Mouse (Mus musculus) kidney, postnatal 0 days (tissue): ENCODE measurements around the gene Lrrc29. TPM values are rescaled to one million over a fixed set of nuclear protein-coding genes. Genes with fewer than 3 reads are reported as not detected.
A peak's percentile ranks its signal among the peaks of the same experiment; 100 is the strongest.

Source experiments
- ATAC-seq: fragments of 200-750 bp; cut with Nextera tagmentation; replicated peaks from 2 replicates; pipeline ENCODE4 v1.8.0; 2017; ENCODE audit warnings: low read depth, moderate number of reproducible peaks, moderate TSS enrichment, moderate library complexity; ENCODE audit not compliant: low FRiP score
- DNase-seq: peaks from one replicate; pipeline ENCODE4 v3.0.0-alpha.2; 2016; ENCODE audit warnings: low spot score
- H3K27ac ChIP-seq: fragments of 300-500 bp; sonication (generic); 2 replicates; pipeline ENCODE4 v1.5.1; 2014; ENCODE audit warnings: mild to moderate bottlenecking
- H3K27me3 ChIP-seq: fragments of 300-500 bp; sonication (generic); 2 replicates; pipeline ENCODE4 v1.6.1; 2014; ENCODE audit warnings: low read length, mixed read lengths; ENCODE audit not compliant: insufficient read depth
- H3K36me3 ChIP-seq: fragments of 300-500 bp; sonication (generic); 2 replicates; pipeline ENCODE4 v1.6.1; 2014; ENCODE audit warnings: low read length, mixed read lengths; ENCODE audit not compliant: insufficient read depth
- H3K4me1 ChIP-seq: fragments of 300-500 bp; sonication (generic); replicated peaks from 2 replicates; pipeline ENCODE4 v1.6.1; 2014; ENCODE audit warnings: antibody characterized with exemption, low read length, mixed read lengths; ENCODE audit not compliant: insufficient read depth
- H3K4me2 ChIP-seq: fragments of 300-500 bp; sonication (generic); 2 replicates; pipeline ENCODE4 v1.6.1; 2014; ENCODE audit warnings: mild to moderate bottlenecking, low read length, moderate library complexity, mixed read lengths
- H3K4me3 ChIP-seq: fragments of 300-500 bp; sonication (generic); replicated peaks from 2 replicates; pipeline ENCODE4 v1.5.1; 2014; ENCODE audit warnings: low read depth, low read length
- H3K9ac ChIP-seq: fragments of 300-500 bp; sonication (generic); 2 replicates; pipeline ENCODE4 v1.6.1; 2014; ENCODE audit warnings: low read depth, low read length
- H3K9me3 ChIP-seq: fragments of 300-500 bp; sonication (generic); replicated peaks from 2 replicates; pipeline ENCODE4 v1.6.1; 2016; ENCODE audit warnings: low read length, inconsistent platforms, mixed read lengths
- CTCF ChIP-seq: IDR thresholded peaks from 2 replicates; pipeline ENCODE4 v1.5.1; 2016; ENCODE audit warnings: antibody characterized with exemption, low read depth, mild to moderate bottlenecking, moderate library complexity
- WGBS: fragments of 180-500 bp; shearing (Covaris S2); extraction: QIAGEN DNeasy Blood & Tissue Kit; methylation state at CpG from one replicate; pipeline ENCODE4 v1.1.7; 2014; 5-methylcytosine and 5-hydroxymethylcytosine counted together
- polyA plus RNA-seq: library from polyadenylated mRNA; unstranded; fragments of >200 nt; fragmentation: Nextera tagmentation; extraction: Ambion mirVana; gene quantifications from 2 replicates; pipeline ENCODE4 v1.2.1, GENCODE M21; 2015

The Lrrc29 gene
- polyA plus RNA-seq, 1 experiment from 2014 or later: 5.2 TPM

- DNase-seq (peak; percentile 87), ATAC-seq (no peak; the same call in 1 of the 2 replicates)
- H3K27ac ChIP-seq: no peak overlapping the region
- H3K36me3 ChIP-seq: no peaks in the 10 kb centered on the region
- H3K4me1 ChIP-seq: peaks cover 9% of the 10 kb centered on the region; the same call in 1 of the 2 replicates
- peak; percentile 74 for TF ChIP-seq CTCF
- no peak overlapping the region for H3K4me3 ChIP-seq
- no peaks in the 10 kb centered on the region for H3K27me3 ChIP-seq
- H3K9ac ChIP-seq: no peak overlapping the region
- 0 out of 2 replicates have a peak overlapping the region, but pooled peaks have one; percentile 12 for H3K4me2 ChIP-seq
- 32% methylated on average over 4 of the region's 4 CpGs for WGBS
- no peaks in the 10 kb centered on the region for H3K9me3 ChIP-seq
These were observed 33.6 kb upstream of the Lrrc29 start for GRCm38 (mm10) chr8:105359646-105360045.

DNA sequence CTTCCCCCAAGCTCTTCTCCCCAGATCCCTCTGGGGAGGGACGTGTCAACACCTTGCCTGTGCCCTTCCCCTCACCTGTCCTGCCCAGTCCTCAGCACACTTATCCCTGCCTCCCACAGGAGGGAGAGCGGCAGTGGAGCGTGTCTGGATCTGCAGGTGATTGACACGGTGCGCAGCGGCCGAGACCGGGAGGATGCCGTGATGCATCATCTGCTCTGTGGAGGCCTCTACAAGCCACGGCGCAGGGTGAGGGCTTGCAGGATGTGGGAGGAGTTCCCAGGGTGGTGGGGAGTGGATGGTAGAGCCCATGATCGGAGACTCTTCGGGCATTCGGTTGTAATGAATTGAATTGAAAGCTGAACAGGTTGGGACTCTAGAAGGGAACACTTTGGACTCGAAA lies 33.1 kb upstream of the Lrrc29 start:
- H3K4me2 ChIP-seq: peak overlapping the region; percentile 12; the same call in 1 of the 2 replicates

DNA sequence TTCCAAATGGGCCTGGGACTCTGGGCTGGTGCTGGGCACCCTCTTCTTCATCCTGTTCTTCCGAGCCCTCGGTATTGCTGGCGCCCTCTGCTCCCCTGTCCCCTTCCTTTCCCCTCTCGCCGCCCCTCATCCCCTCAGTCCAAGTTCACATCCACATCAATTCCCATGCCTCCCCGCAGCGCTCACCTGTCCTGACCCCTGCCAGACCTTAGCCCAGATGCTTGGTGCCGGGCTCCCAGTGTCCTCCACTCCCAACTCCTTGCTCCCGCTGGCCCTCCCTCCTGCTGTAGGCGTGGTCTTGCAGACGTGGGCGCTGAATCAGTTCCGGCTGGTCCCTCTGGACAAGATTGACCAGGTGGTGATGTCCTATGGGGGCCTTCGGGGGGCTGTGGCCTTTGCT lies 30.6 kb upstream of the Lrrc29 start:
- Histone ChIP-seq H3K9me3 (no peaks in the 10 kb centered on the region), H3K4me1 (peaks cover 9% of the 10 kb centered on the region; the same call in 1 of the 2 replicates), H3K27me3 (no peaks in the 10 kb centered on the region), H3K4me2 (no peak overlapping the region), H3K27ac (no peak overlapping the region), H3K4me3 (no peak overlapping the region), H3K36me3 (no peaks in the 10 kb centered on the region), H3K9ac (no peak overlapping the region)
- no peak for TF ChIP-seq CTCF
- whole genome bisulfite sequencing: 82% methylated on average over 14 of the region's 14 CpGs
- DNase-seq: no peak
- no peak for ATAC-seq

More for the DNA sequence above, 33.1 kb upstream of the Lrrc29 start:
- DNase-seq (no peak), ATAC-seq (0 out of 2 replicates have a peak, but pooled peaks have one; percentile 27)
- Histone ChIP-seq H3K27ac (no peak overlapping the region), H3K9ac (no peak overlapping the region), H3K4me1 (peaks cover 9% of the 10 kb centered on the region; the same call in 1 of the 2 replicates), H3K4me3 (no peak overlapping the region), H3K9me3 (no peaks in the 10 kb centered on the region), H3K27me3 (no peaks in the 10 kb centered on the region), H3K36me3 (no peaks in the 10 kb centered on the region)
- TF ChIP-seq CTCF: no peak
- 40% methylated on average over 15 of the region's 15 CpGs for WGBS

DNA sequence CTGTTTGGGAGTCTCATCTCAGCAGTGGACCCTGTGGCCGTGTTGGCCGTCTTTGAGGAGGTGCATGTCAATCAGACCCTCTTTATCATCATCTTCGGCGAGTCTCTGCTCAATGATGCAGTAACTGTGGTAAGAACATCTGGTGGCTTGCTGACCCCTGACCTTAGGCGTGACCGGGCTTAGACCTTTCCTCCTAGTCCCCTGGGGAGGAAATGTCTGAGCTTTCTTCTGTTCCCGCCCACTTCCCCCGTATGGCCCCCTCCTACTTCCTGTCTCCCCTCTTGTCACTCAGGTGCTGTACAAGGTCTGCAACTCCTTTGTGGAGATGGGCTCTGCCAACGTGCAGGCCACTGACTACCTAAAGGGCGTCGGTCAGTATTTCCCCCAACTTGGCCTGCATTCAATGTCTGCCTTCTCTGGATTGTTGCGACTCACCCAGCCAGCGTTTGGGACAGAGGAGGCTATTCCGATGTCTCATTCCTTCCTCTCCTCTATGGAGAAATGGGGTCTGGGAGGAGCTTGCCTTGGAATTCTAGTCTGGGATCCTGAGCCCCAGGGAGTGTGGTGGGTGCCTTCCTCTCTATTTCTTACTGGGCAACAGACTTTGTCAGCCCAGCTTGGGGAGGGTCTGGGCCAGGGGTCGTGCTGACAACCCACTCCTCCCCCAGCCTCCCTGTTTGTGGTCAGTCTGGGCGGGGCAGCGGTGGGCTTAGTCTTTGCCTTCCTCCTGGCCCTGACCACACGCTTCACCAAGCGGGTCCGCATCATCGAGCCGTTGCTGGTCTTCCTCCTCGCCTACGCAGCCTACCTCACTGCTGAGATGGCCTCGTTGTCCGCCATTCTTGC lies 29.3 kb upstream of the Lrrc29 start:
- no peak for ATAC-seq
- H3K9me3 ChIP-seq: no peaks in the 10 kb centered on the region
- H3K4me2 ChIP-seq: no peak overlapping the region
- no peak overlapping the region for H3K27ac ChIP-seq
- peaks cover 9% of the 10 kb centered on the region; the same call in 1 of the 2 replicates for H3K4me1 ChIP-seq
- H3K27me3 ChIP-seq: no peaks in the 10 kb centered on the region
- DNase-seq: no peak
- no peak overlapping the region for H3K9ac ChIP-seq
- 56% methylated on average over 26 of the region's 26 CpGs for WGBS
- H3K4me3 ChIP-seq: no peak overlapping the region
- no peak for TF ChIP-seq CTCF
- no peaks in the 10 kb centered on the region for H3K36me3 ChIP-seq

- no peak overlapping the region for H3K27ac ChIP-seq
These were observed 28.5 kb upstream of the Lrrc29 start for GRCm38 (mm10) chr8:105354549-105354948.

GRCm38 (mm10) chr8:105353583-105354135 lies 27.6 kb upstream of the Lrrc29 start:
- Histone ChIP-seq H3K36me3 (no peaks in the 10 kb centered on the region), H3K4me1 (peaks cover 9% of the 10 kb centered on the region; the same call in 1 of the 2 replicates), H3K27me3 (no peaks in the 10 kb centered on the region), H3K9ac (no peak overlapping the region), H3K27ac (no peak overlapping the region), H3K4me2 (no peak overlapping the region), H3K4me3 (no peak overlapping the region), H3K9me3 (no peaks in the 10 kb centered on the region)
- DNase-seq (no peak), ATAC-seq (no peak)
- TF ChIP-seq CTCF: no peak
- WGBS: 71% methylated on average over 8 of the region's 8 CpGs

More at GRCm38 (mm10) chr8:105354549-105354948, 28.5 kb upstream of the Lrrc29 start:
- no peaks in the 10 kb centered on the region for H3K9me3 ChIP-seq
- peaks cover 9% of the 10 kb centered on the region; the same call in 1 of the 2 replicates for H3K4me1 ChIP-seq
- H3K9ac ChIP-seq: no peak overlapping the region
- ATAC-seq (no peak), DNase-seq (no peak)
- no peak overlapping the region for H3K4me3 ChIP-seq
- 92% methylated on average over 4 of the region's 4 CpGs for WGBS
- H3K4me2 ChIP-seq: no peak overlapping the region
- TF ChIP-seq CTCF: no peak
- no peaks in the 10 kb centered on the region for H3K36me3 ChIP-seq
- no peaks in the 10 kb centered on the region for H3K27me3 ChIP-seq
